Mouse (Mus musculus): Measurements from ENCODE around the gene Otof. TPM values are rescaled to one million over a fixed set of nuclear protein-coding genes. Genes with fewer than 3 reads are reported as not detected.
A peak's percentile ranks its signal among the peaks of the same experiment; 100 is the strongest.

Otof gene
- polyA plus RNA-seq, 1 experiment from 2014 or later = 0.40 TPM

- WGBS = 48% methylated on average over 5 of the region's 5 CpGs
- Histone ChIP-seq H3K4me2 (no peak overlapping the region), H3K27ac (no peak overlapping the region), H3K4me1 (no peaks in the 10 kb centered on the region), H3K4me3 (replicated peaks) (no peak overlapping the region), H3K9me3 (no peaks in the 10 kb centered on the region), H3K9ac (no peak overlapping the region), H3K27me3 (replicated peaks) (no peaks in the 10 kb centered on the region), H3K36me3 (no peaks in the 10 kb centered on the region)
- ATAC-seq (ENCODE audit: insufficient read depth, low FRiP score, low read depth) = no peak
Observed at GRCm38 (mm10) chr5:30472148-30472547, 10.4 kb upstream of the Otof start.

- no peak overlapping the region for H3K27ac ChIP-seq
- H3K4me3 ChIP-seq (replicated peaks) = no peak overlapping the region
- H3K36me3 ChIP-seq = no peaks in the 10 kb centered on the region
- ATAC-seq (ENCODE audit: insufficient read depth, low FRiP score, low read depth) = no peak
- H3K4me1 ChIP-seq = peaks cover 9% of the 10 kb centered on the region; the same call in 1 of the 2 replicates
- WGBS = 53% methylated on average over 6 of the region's 6 CpGs
- no peak overlapping the region for H3K9ac ChIP-seq
- H3K4me2 ChIP-seq = no peak overlapping the region
- H3K9me3 ChIP-seq = no peaks in the 10 kb centered on the region
- 0 out of 2 replicates have a peak, but pooled peaks cover 5% of the 10 kb centered on the region for H3K27me3 ChIP-seq (replicated peaks)
Observed at GRCm38 (mm10) chr5:30470454-30470853, 8.7 kb upstream of the Otof start.

GRCm38 (mm10) chr5:30466315-30466714 is 4.6 kb upstream of the Otof start:
- Histone ChIP-seq H3K9me3 (no peaks in the 10 kb centered on the region), H3K36me3 (no peaks in the 10 kb centered on the region), H3K4me1 (peaks cover 17% of the 10 kb centered on the region; the same call in 1 of the 2 replicates), H3K27ac (no peak overlapping the region), H3K4me2 (peak overlapping the region; percentile 60), H3K9ac (no peak overlapping the region), H3K4me3 (replicated peaks) (peak overlapping the region; percentile 21; the same call in 1 of the 2 replicates), H3K27me3 (replicated peaks) (peaks cover 17% of the 10 kb centered on the region; the same call in 1 of the 2 replicates)
- ATAC-seq (ENCODE audit: insufficient read depth, low FRiP score, low read depth) = no peak
- 42% methylated on average over 9 of the region's 9 CpGs for WGBS

GRCm38 (mm10) chr5:30465861-30466260 is 4.1 kb upstream of the Otof start, which contains the start of gene 1700001C02Rik:
Gene 1700001C02Rik (plus strand): TSS chr5:30466047.
- H3K36me3 ChIP-seq = no peaks in the 10 kb centered on the region
- 18% methylated on average over 21 of the region's 21 CpGs for WGBS
- peak; percentile 30; the same call in 1 of the 2 replicates for ATAC-seq (ENCODE audit: insufficient read depth, low FRiP score, low read depth)
- H3K4me3 ChIP-seq (replicated peaks) = peak within 1 kb of the TSS; percentile 21; the same call in 1 of the 2 replicates
- H3K27ac ChIP-seq = no peak within 1 kb of the TSS
- H3K27me3 ChIP-seq (replicated peaks) = peaks cover 19% of the 10 kb centered on the region; the same call in 1 of the 2 replicates
- peak within 1 kb of the TSS; percentile 60 for H3K4me2 ChIP-seq
- peaks cover 17% of the 10 kb centered on the region; the same call in 1 of the 2 replicates for H3K4me1 ChIP-seq
- H3K9ac ChIP-seq = no peak within 1 kb of the TSS
- H3K9me3 ChIP-seq = no peaks in the 10 kb centered on the region

- Histone ChIP-seq H3K9ac (no peak overlapping the region), H3K36me3 (no peaks in the 10 kb centered on the region), H3K4me3 (replicated peaks) (no peak overlapping the region), H3K27ac (no peak overlapping the region), H3K4me2 (no peak overlapping the region), H3K9me3 (no peaks in the 10 kb centered on the region), H3K4me1 (0 out of 2 replicates have a peak, but pooled peaks cover 7% of the 10 kb centered on the region), H3K27me3 (replicated peaks) (peaks cover 14% of the 10 kb centered on the region; the same call in 1 of the 2 replicates)
- no peak; the same call in 1 of the 2 replicates for ATAC-seq (ENCODE audit: insufficient read depth, low FRiP score, low read depth)
- WGBS = 44% methylated on average over 4 of the region's 4 CpGs
Observed at GRCm38 (mm10) chr5:30460155-30460554, 1.6 kb downstream of the Otof start.

- Histone ChIP-seq H3K4me1 (no peaks in the 10 kb centered on the region), H3K36me3 (no peaks in the 10 kb centered on the region), H3K27me3 (replicated peaks) (0 out of 2 replicates have a peak, but pooled peaks cover under 1% of the 10 kb centered on the region), H3K9ac (no peak overlapping the region), H3K9me3 (no peaks in the 10 kb centered on the region), H3K4me3 (replicated peaks) (no peak overlapping the region), H3K27ac (no peak overlapping the region), H3K4me2 (no peak overlapping the region)
- 46% methylated on average over 6 of the region's 6 CpGs for WGBS
- ATAC-seq (ENCODE audit: insufficient read depth, low FRiP score, low read depth) = no peak
Observed at GRCm38 (mm10) chr5:30456056-30456455, 5.7 kb downstream of the Otof start.

- WGBS = 83% methylated on average over 13 of the region's 13 CpGs
- Histone ChIP-seq H3K4me2 (no peak overlapping the region), H3K27ac (no peak overlapping the region), H3K4me1 (no peaks in the 10 kb centered on the region), H3K36me3 (no peaks in the 10 kb centered on the region), H3K9me3 (no peaks in the 10 kb centered on the region), H3K27me3 (replicated peaks) (no peaks in the 10 kb centered on the region), H3K4me3 (replicated peaks) (no peak overlapping the region), H3K9ac (no peak overlapping the region)
- no peak for ATAC-seq (ENCODE audit: insufficient read depth, low FRiP score, low read depth)
Observed at GRCm38 (mm10) chr5:30444327-30444895, 17.3 kb downstream of the Otof start.

GRCm38 (mm10) chr5:30442196-30442595 is 19.5 kb downstream of the Otof start:
- Histone ChIP-seq H3K27ac (no peak overlapping the region), H3K4me2 (no peak overlapping the region)
- ATAC-seq (ENCODE audit: insufficient read depth, low FRiP score, low read depth) = no peak; the same call in 1 of the 2 replicates

GRCm38 (mm10) chr5:30440308-30440906 is 21.3 kb downstream of the Otof start:
- no peaks in the 10 kb centered on the region for H3K27me3 ChIP-seq (replicated peaks)
- H3K9ac ChIP-seq = no peak overlapping the region
- no peak overlapping the region for H3K4me3 ChIP-seq (replicated peaks)
- H3K4me1 ChIP-seq = no peaks in the 10 kb centered on the region
- no peaks in the 10 kb centered on the region for H3K36me3 ChIP-seq
- no peaks in the 10 kb centered on the region for H3K9me3 ChIP-seq
- no peak for ATAC-seq (ENCODE audit: insufficient read depth, low FRiP score, low read depth)
- H3K27ac ChIP-seq = no peak overlapping the region
- no peak overlapping the region for H3K4me2 ChIP-seq
- WGBS = 79% methylated on average over 8 of the region's 8 CpGs

More at GRCm38 (mm10) chr5:30442196-30442595, 19.5 kb downstream of the Otof start:
- H3K9ac ChIP-seq = no peak overlapping the region
- H3K9me3 ChIP-seq = no peaks in the 10 kb centered on the region
- H3K36me3 ChIP-seq = no peaks in the 10 kb centered on the region
- H3K4me3 ChIP-seq (replicated peaks) = no peak overlapping the region
- H3K4me1 ChIP-seq = no peaks in the 10 kb centered on the region
- WGBS = 63% methylated on average over 5 of the region's 5 CpGs
- no peaks in the 10 kb centered on the region for H3K27me3 ChIP-seq (replicated peaks)

- Histone ChIP-seq H3K9ac (no peak overlapping the region), H3K27ac (no peak overlapping the region), H3K36me3 (no peaks in the 10 kb centered on the region), H3K9me3 (no peaks in the 10 kb centered on the region), H3K27me3 (replicated peaks) (no peaks in the 10 kb centered on the region), H3K4me2 (no peak overlapping the region), H3K4me3 (replicated peaks) (no peak overlapping the region), H3K4me1 (no peaks in the 10 kb centered on the region)
- ATAC-seq (ENCODE audit: insufficient read depth, low FRiP score, low read depth) = no peak
- 54% methylated on average over 2 of the region's 2 CpGs for WGBS
Observed at GRCm38 (mm10) chr5:30438931-30439330, 22.8 kb downstream of the Otof start.

- Histone ChIP-seq H3K27me3 (replicated peaks) (no peaks in the 10 kb centered on the region), H3K4me1 (peaks cover 9% of the 10 kb centered on the region), H3K4me2 (no peak overlapping the region), H3K4me3 (replicated peaks) (no peak overlapping the region), H3K36me3 (no peaks in the 10 kb centered on the region), H3K9ac (no peak overlapping the region), H3K9me3 (no peaks in the 10 kb centered on the region), H3K27ac (no peak overlapping the region)
- no peak for ATAC-seq (ENCODE audit: insufficient read depth, low FRiP score, low read depth)
- WGBS = 84% methylated on average over 6 of the region's 6 CpGs
Observed at GRCm38 (mm10) chr5:30427406-30427805, 34.3 kb downstream of the Otof start.

- H3K36me3 ChIP-seq = no peaks in the 10 kb centered on the region
- WGBS = 18% methylated on average over 8 of the region's 8 CpGs
- no peaks in the 10 kb centered on the region for H3K27me3 ChIP-seq (replicated peaks)
- H3K9ac ChIP-seq = no peak overlapping the region
- no peak overlapping the region for H3K4me2 ChIP-seq
- ATAC-seq (ENCODE audit: insufficient read depth, low FRiP score, low read depth) = peak; percentile 51; the same call in 1 of the 2 replicates
- H3K27ac ChIP-seq = no peak overlapping the region
- H3K4me1 ChIP-seq = peaks cover 5% of the 10 kb centered on the region
- no peaks in the 10 kb centered on the region for H3K9me3 ChIP-seq
- no peak overlapping the region for H3K4me3 ChIP-seq (replicated peaks)
Observed at GRCm38 (mm10) chr5:30423572-30424244, 38.0 kb downstream of the Otof start.

All from stomach, embryonic 15.5 days (tissue).